Mouse (Mus musculus) adrenal gland (tissue): Measurements from ENCODE around the gene Card19.

Source experiments
- intact Hi-C: fragments of 180-260 bp; cut with DNase I; formaldehyde crosslinking; loops from one replicate; pipeline ENCODE4 v1.15.1; 2025

The Card19 gene

GRCm38 (mm10) chr13:49233792-49234572, 18.1 kb upstream of the Card19 start:
- intact Hi-C loops = no loop called here

- intact Hi-C loops = no loop called here
Measured at GRCm38 (mm10) chr13:49225633-49226032, 9.8 kb upstream of the Card19 start.

GRCm38 (mm10) chr13:49225159-49225558, 9.3 kb upstream of the Card19 start:
- intact Hi-C loops = no loop called here

- intact Hi-C loops = no loop called here
Measured at GRCm38 (mm10) chr13:49224729-49225128, 8.9 kb upstream of the Card19 start.

- intact Hi-C loops = no loop called here
Measured at GRCm38 (mm10) chr13:49224314-49224713, 8.5 kb upstream of the Card19 start.

- intact Hi-C loops = no loop called here
Measured at GRCm38 (mm10) chr13:49220912-49221311, 5.1 kb upstream of the Card19 start.

GRCm38 (mm10) chr13:49219367-49219766, 3.5 kb upstream of the Card19 start:
- intact Hi-C loops = loop anchor here (10.0 kb wide), 1 partner anchor 165 kb away; no protein-coding TSS in a partner anchor

GRCm38 (mm10) chr13:49218651-49219050, 2.8 kb upstream of the Card19 start:
- intact Hi-C loops = loop anchor here (10.0 kb wide), 1 partner anchor 166 kb away; no protein-coding TSS in a partner anchor

- intact Hi-C loops = loop anchor here (10.0 kb wide), 1 partner anchor 168 kb away; no protein-coding TSS in a partner anchor
Measured at GRCm38 (mm10) chr13:49216808-49217561, 1.1 kb upstream of the Card19 start.

GRCm38 (mm10) chr13:49216220-49216552, 349 bp upstream of the Card19 start:
- intact Hi-C loops = loop anchor here (10.0 kb wide), 1 partner anchor 169 kb away; no protein-coding TSS in a partner anchor

- intact Hi-C loops = loop anchor here (10.0 kb wide), 1 partner anchor 170 kb away; no protein-coding TSS in a partner anchor
Measured at GRCm38 (mm10) chr13:49215128-49215503, 721 bp downstream of the Card19 start.

GRCm38 (mm10) chr13:49214454-49214853, 1.4 kb downstream of the Card19 start:
- intact Hi-C loops = loop anchor here (10.0 kb wide), 1 partner anchor 170 kb away; no protein-coding TSS in a partner anchor

GRCm38 (mm10) chr13:49213531-49213932, 2.3 kb downstream of the Card19 start:
- intact Hi-C loops = loop anchor here (10.0 kb wide), 1 partner anchor 171 kb away; no protein-coding TSS in a partner anchor

- intact Hi-C loops = loop anchor here (10.0 kb wide), 1 partner anchor 172 kb away; no protein-coding TSS in a partner anchor
Measured at GRCm38 (mm10) chr13:49212711-49213500, 2.9 kb downstream of the Card19 start.

GRCm38 (mm10) chr13:49209306-49209705, 6.5 kb downstream of the Card19 start:
- intact Hi-C loops = no loop called here

- intact Hi-C loops = no loop called here
Measured at GRCm38 (mm10) chr13:49206341-49206740, 9.5 kb downstream of the Card19 start.

GRCm38 (mm10) chr13:49205381-49205998, 10.3 kb downstream of the Card19 start:
- intact Hi-C loops = loop anchor here (1.0 kb wide), 1 partner anchor 18 kb away; the partner anchor contains the start of gene Ninj1

GRCm38 (mm10) chr13:49202556-49202955, 13.3 kb downstream of the Card19 start:
- intact Hi-C loops = no loop called here

GRCm38 (mm10) chr13:49200688-49201087, 15.1 kb downstream of the Card19 start:
- intact Hi-C loops = no loop called here

- intact Hi-C loops = no loop called here
Measured at GRCm38 (mm10) chr13:49199891-49200290, 15.9 kb downstream of the Card19 start.

GRCm38 (mm10) chr13:49198734-49199133, 17.1 kb downstream of the Card19 start:
- intact Hi-C loops = no loop called here
